Mouse (Mus musculus) embryo, embryonic 11.5 days (tissue): ENCODE measurements around the gene Atp6v1d.

Source experiments
- DNase-seq: peaks from one replicate; pipeline ENCODE4 v3.0.0-alpha.2; 2012; ENCODE audit warnings: low read depth, low spot score

The Atp6v1d gene

GRCm38 (mm10) chr12:78794236-78794635, 67.2 kb downstream of the Atp6v1d start:
- peak; percentile 14 for DNase-seq

- no peak for DNase-seq
These were observed 70.6 kb downstream of the Atp6v1d start for GRCm38 (mm10) chr12:78790791-78791190.
